Mouse (Mus musculus): ENCODE measurements around the gene Sergef.
A peak's percentile ranks its signal among the peaks of the same experiment; 100 is the strongest.

The Sergef gene

DNA sequence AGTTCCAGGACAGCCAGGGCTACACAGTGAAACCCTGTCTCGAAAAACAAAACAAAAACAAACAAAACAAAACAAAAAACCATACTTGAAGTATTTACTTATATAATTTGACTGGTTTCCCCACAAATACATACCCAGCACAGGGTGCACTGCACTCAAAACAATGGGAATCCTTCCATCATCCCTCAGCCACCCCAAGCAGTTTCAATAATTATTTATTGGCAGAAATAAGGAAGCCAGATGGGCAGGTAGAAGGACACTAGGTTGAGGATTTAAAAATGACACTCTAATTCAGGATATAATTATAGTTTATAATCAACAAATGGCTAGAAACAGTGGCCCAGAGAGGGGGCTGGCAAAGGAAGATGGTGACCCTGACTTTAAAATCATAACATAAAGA, 99.0 kb downstream of the Sergef start:
- no peak for DNase-seq (ENCODE audit: low read depth, low spot score)

- DNase-seq (ENCODE audit: low read depth, low spot score): no peak
Measured at GRCm38 (mm10) chr7:46536456-46537097, 103.0 kb downstream of the Sergef start.

- peak; percentile 47 for DNase-seq (ENCODE audit: low read depth, low spot score)
Measured at GRCm38 (mm10) chr7:46535429-46535799, 104.2 kb downstream of the Sergef start.

DNA sequence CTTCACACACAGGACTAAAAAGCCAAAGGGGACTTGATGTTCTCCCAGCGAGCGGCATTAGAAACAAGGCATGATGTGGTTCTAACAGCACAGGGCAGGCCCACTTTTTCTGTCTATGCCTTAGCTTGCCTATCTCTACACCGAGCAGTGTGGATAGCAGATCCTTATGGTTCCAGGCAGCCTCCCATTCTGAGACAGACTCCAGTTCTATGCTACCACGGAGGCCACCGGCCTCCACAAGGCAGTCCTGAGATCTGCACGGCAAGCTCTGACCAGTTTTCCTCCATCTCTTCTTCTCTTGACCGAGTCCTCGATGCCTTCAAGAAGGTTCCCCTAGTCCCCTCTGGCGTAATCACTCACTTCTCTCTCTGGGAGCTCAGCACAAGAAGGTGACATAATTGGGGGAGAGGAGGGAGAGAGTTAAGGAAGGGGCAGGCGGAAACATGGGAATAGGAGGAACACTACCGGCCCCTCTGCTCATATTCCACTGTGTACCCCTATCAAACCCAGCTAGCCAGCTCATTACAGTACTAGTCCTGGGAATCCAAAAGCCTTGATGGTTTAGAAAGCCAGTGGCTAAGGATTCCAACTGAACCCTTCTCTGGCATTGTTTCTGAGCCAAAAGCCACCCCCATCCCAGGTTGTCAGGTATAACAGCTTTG, 104.7 kb downstream of the Sergef start:
- DNase-seq (ENCODE audit: low read depth, low spot score): no peak

- DNase-seq (ENCODE audit: low read depth, low spot score): peak; percentile 30
Measured at GRCm38 (mm10) chr7:46533518-46533917, 106.1 kb downstream of the Sergef start.

- DNase-seq (ENCODE audit: low read depth, low spot score): no peak
Measured at GRCm38 (mm10) chr7:46531345-46531744, 108.3 kb downstream of the Sergef start.

DNA sequence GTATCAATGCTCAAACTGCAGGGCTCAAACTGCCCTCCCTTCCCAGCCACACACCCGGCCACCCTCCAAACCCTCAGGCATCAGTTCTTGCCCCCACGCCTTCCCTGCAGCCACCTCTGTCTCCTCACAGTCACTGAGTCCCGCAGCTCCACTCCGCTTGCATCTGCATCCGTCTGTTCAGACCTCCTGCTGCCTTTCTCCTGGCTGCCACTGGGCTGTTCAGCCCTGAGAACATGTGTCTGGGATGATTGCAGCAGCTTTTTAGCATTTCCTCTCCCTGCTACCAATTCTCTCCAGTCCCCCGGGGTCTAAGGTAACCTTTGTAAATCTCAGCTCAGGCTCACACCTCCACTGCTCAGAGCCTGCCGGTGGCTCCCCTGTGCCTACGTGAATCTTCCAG, 109.7 kb downstream of the Sergef start:
- peak; percentile 55 for DNase-seq (ENCODE audit: low read depth, low spot score)

- no peak for DNase-seq (ENCODE audit: low read depth, low spot score)
Measured at GRCm38 (mm10) chr7:46529259-46529658, 110.3 kb downstream of the Sergef start.

DNA sequence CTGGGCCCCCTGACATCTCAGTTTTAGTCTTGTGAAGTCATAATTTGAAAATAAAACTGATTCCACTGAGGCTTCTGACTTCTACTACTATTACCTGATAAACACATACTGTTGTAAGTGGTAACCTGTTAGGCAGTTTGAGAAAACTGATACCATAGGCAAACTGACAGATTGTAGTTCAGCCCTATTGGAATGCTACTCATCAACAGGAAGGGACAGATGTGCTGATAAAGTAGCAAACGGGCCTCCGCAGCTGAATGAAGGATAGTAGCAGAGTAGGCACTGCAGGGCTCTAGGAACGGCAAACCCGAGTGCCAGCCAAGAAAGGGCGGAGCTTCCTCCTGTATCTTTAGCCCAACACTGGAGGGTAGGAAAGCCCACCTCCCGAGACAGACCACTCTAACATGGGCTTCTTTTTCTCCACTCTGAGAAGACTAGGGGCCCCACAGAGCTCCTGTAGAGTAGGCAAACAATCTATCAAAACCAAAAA, 112.9 kb downstream of the Sergef start:
- DNase-seq (ENCODE audit: low read depth, low spot score): no peak

- peak; percentile 28 for DNase-seq (ENCODE audit: low read depth, low spot score)
Measured at GRCm38 (mm10) chr7:46523215-46523614, 116.4 kb downstream of the Sergef start.

- DNase-seq (ENCODE audit: low read depth, low spot score): no peak
Measured at GRCm38 (mm10) chr7:46521794-46522193, 117.8 kb downstream of the Sergef start.

DNA sequence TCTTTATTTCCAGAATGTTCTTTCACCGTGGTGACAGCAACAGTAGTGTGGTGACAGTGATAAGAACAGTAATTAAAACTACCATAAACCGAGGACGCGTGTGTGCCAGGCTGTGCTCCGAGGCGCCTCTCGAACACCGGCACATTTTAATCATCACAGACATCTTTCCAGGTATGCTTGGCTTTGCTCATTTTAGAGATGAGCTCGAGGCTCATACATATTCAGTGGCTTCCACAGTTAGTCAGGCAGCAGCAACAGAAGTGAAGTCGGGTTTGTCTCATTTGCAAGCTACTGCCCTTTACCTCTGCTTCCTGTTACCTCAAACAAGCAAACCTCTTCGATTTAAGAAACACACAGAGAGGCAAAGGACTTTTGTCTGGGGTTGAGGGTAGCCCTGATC, 120.5 kb downstream of the Sergef start:
- no peak for DNase-seq (ENCODE audit: low read depth, low spot score)

DNA sequence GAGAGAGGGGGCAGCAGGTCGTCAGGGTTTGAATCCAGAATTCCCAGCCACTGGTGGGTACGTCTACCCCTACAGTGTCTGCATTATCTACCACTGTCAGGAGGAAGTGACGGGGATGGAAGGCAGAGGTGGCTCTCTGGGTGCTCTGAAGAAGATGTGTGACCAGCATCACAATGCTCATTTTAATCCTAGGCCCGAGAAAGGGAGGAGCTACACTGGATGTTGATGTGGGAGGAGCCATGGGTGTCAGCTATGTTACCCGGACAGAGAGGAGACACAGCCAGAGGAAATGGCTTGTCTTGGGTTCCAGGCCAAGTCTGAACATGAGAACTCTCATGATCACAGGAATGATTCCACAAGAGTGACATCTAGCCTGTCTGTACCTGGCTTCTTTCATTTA, 122.4 kb downstream of the Sergef start:
- no peak for DNase-seq (ENCODE audit: low read depth, low spot score)

GRCm38 (mm10) chr7:46515960-46516359, 123.6 kb downstream of the Sergef start:
- peak; percentile 80 for DNase-seq (ENCODE audit: low read depth, low spot score)

DNA sequence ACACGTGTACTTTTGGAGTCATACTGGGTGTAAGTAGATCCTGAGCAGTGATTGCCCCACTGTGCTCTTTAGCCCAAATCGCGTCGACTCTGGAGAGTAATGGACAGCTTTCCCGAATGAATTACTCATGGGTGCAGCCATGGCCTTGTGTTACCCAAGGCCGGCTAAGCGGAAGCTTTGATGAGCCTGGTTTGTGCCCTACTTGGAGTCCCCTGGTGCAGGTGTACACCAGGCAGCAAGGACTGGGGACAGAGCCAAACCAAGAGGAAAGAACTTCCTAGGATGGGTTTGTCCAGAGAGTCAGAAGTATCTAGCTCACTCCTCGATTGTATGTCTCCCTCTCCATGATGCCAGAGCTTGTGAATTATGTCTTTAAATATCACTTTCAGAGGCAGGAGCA, 124.6 kb downstream of the Sergef start:
- DNase-seq (ENCODE audit: low read depth, low spot score): no peak

DNA sequence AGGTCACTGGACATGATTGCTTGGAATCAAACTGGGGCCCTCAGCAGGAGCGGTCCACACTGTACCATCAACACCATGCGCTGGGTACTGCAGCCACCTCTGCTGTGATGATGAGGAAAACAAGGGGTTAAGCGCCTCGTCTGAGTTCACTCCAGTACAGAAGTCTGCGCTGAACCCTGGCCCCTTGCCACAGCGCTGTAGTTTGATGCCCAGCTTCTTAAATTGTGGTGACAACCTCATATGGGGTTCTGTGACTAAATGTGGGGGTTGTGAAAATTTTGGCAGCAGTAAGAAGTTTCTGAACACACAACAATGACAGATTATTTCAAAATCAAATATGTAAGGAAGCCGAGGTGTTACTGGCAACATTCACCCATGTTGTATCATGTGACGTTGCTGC, 126.0 kb downstream of the Sergef start:
- no peak for DNase-seq (ENCODE audit: low read depth, low spot score)

- DNase-seq (ENCODE audit: low read depth, low spot score): no peak
Measured at GRCm38 (mm10) chr7:46512792-46513191, 126.8 kb downstream of the Sergef start.

GRCm38 (mm10) chr7:46510806-46511205, 128.8 kb downstream of the Sergef start:
- DNase-seq (ENCODE audit: low read depth, low spot score): no peak

GRCm38 (mm10) chr7:46509391-46510310, 130.0 kb downstream of the Sergef start:
- DNase-seq (ENCODE audit: low read depth, low spot score): peak; percentile 53

DNA sequence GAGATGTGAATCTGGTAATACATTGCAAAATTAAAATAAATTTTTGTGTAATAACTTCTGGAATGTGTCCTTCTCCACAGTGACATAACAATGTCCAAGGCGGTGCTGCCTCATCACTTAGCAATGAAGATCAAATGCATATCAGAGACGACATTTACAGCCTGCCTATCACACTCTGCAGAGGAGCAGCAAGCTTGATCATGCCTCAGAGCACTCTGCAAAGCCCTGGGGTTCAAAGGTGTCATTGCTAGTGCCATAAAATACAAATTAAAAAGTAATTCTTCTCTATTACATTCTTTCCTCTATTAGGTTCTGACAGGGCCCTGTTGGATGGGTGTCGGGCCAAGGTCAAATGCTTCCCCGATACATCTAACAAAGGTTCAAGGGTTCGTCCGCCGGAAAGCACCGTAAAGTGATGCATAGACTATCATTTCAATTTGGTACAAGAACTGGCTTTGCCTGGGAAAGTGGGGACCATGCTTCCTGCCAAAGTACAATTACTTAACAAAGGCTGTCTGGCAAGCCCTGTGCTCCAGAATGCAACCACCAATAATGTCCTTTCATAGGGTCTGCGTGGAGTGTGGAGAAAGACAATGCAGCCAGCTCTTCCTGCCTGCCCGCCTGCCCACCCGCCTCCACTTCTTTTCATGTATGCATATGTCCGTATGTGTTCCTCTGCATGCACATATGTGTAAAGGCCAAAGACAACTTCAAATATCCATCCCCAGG, 130.9 kb downstream of the Sergef start:
- no peak for DNase-seq (ENCODE audit: low read depth, low spot score)

DNA sequence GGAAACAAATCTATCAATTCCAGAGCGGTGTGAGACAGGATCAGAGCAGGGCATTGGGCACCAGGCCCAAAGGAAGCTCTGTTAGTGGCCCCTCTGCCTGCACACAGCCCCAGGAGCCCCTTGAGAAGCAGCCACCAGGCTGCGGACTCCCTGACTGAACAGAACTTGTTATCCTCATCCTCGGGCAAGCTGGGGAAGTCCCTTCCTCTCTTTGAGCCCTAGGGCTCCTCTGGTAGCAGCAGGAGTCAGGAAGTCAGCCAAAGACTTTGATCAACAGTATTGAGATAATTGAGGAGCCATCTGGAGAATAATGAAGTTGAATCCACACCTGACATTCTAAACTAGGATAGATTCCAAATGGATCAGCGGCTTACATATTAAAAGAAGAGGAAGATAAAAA, 135.4 kb downstream of the Sergef start:
- peak; percentile 52 for DNase-seq (ENCODE audit: low read depth, low spot score)

GRCm38 (mm10) chr7:46502650-46503049, 137.0 kb downstream of the Sergef start:
- no peak for DNase-seq (ENCODE audit: low read depth, low spot score)
